Mouse (Mus musculus) liver, adult (tissue): ENCODE data around the gene Meis1.

Experiments
- GATA4 ChIP-seq: IDR thresholded peaks from 2 replicates; pipeline ENCODE4 v1.6.1; 2014; ENCODE audit warnings: mild to moderate bottlenecking, low read length; ENCODE audit not compliant: insufficient replicate concordance

The Meis1 gene

DNA sequence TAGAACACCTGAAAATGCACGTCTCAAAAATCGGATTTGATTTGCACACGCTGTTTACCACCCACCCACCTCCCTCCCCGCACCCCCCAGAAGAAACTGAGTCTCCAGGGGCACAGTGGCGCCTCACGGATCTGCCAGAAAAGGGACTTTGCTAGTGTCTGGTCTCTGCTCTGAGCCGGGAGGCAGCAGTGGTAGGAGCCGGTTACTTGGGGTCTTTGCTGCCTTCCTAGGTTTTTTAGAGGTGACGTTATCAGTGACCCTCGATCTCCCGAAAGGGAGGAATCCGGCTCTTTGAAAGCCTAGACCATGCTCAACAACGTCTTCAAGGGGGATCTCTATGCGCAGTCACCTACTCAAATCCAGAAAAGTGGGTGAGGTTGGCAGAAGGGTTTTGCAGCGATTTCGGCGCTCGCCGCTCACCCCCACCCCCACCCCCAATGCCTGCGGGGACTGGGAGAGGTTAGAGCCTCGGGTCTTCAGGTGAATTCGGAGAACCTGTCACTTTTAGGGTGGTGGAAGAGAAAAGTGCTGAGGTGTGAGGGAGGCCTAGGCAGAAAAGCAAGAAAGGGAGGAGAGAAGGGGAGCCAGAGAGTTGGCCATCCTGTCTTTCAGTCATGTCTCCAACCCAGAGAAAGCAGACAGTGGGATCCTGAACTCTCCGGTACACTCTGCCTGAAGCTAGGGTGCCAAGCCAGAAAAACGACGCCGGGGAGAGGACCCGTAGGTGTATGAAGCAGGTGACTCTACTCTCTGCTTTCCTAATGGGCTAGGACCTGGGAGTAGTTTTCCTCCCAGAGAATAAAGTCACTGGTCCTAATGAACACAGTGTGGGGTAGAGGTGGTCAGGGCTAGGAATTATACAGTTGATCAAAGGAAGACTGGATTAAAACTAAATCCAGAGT lies 143.5 kb downstream of the Meis1 start:
- no peak for TF ChIP-seq GATA4

DNA sequence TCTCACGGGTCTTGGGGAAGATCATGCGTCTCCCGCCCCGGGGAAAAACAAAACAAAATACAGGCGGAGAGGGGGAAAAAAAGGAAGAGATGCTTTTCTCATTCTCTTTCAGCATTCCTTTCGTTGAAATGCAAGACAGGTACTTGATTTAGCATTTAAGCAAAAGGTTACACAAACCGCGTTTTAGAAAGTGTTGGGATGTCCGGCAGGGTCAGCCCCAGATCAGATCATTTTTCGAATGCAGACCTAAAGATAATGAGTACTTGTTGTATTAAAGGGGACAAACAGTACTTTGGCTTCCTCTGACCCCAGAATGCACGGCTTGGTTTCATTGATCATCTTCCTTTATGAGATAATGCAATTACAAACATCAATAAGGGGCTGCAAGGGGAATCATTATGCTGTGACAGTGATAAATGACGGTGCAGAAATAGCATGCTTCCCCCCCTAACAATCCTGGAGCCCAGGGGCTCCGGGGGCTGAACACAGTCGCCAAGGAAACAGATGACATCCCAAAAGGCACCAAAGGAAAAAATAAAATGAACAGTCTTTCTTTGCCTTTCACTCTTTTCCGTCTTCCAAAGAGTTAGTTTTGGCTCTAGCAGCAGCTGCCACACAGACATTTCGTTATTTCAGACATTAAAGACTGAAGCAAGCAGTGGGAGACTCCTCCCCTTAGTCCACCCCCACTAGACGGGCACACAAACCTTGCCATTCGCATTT lies 144.3 kb downstream of the Meis1 start:
- no peak for TF ChIP-seq GATA4

DNA sequence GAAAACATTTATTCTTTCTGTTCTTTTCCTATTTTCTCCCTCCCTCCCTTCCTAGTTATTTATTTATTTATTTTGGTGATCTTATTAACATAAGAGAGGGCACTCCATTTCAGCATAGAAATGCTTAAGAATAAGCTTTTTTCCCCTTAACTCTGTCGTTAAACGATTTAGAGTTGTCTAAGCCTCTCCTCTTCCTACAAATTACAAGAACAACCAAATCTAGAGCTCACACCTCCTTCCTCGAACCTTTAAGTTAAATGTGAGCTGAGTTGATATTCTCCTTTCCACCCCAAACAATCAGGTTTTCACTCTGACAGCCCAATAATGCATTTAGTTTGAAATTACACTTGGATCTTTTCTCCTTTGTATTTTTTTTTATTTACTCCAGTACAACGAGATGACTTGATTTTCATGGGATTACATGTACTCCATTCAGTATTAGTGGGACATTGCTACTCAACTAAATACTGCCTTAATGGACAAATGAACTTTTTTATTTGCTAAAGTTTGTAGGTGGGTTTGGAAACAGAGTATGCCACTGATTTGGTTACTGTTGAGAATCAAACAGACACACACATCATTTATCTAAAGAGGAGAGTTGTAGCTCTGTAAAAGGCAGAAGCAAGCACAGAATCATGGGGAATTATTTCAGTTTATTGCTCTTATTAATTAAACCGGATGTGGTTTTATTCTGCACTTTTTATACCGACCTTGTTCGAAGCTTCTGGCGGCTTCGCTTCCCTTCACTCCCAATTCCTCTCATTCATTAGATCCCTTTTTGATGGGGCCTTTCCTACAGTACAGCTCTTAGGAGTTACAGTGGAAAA lies 145.1 kb downstream of the Meis1 start:
- TF ChIP-seq GATA4 = no peak

DNA sequence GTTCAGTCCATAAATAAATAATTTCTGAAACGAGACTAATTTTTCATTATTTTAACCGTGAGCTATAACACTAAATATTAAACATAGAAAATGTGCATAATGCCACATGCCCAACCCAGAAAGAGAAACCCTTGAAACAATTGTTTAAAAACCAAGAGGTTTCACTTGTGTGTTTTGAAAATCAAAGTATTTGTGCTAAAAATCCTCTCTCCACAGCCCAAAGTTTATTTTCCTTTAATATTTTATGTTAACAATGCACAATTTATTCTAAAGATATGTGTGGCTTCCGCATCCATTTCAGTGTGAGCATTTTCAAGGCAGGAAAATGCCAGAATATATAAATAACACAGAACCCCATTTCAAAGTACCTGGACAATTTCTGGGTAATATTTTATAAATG lies 146.0 kb downstream of the Meis1 start:
- no peak for TF ChIP-seq GATA4

DNA sequence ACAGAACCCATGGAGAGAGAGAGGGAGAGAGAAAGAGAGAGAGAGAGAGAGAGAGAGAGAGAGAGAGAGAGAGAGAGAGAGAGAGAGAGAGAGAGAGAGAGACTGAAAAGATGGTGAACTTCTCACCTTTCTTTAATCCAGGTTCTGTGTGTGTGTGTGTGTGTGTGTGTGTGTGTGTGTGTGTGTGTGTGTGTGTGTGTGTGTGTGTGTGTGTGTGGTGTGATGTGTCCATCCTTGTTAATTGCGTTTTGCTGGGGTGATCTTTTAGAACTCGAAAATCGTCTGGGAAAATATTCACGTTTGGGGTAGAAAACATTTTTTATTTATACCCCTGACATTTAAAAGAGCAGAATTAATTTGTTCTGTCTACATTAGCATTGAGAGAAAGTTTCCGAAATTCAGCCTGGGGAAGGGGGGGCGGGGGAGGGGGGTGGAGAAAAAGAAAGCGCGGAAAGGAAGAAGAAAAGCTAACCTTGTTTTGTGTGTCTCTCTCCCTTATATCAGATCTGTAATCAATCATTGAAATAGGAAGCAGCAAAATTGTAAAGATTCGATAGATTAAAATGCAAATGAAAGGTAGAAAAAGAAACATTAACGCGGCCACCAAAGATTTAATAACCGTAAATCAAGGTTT lies 146.6 kb downstream of the Meis1 start:
- no peak for TF ChIP-seq GATA4

DNA sequence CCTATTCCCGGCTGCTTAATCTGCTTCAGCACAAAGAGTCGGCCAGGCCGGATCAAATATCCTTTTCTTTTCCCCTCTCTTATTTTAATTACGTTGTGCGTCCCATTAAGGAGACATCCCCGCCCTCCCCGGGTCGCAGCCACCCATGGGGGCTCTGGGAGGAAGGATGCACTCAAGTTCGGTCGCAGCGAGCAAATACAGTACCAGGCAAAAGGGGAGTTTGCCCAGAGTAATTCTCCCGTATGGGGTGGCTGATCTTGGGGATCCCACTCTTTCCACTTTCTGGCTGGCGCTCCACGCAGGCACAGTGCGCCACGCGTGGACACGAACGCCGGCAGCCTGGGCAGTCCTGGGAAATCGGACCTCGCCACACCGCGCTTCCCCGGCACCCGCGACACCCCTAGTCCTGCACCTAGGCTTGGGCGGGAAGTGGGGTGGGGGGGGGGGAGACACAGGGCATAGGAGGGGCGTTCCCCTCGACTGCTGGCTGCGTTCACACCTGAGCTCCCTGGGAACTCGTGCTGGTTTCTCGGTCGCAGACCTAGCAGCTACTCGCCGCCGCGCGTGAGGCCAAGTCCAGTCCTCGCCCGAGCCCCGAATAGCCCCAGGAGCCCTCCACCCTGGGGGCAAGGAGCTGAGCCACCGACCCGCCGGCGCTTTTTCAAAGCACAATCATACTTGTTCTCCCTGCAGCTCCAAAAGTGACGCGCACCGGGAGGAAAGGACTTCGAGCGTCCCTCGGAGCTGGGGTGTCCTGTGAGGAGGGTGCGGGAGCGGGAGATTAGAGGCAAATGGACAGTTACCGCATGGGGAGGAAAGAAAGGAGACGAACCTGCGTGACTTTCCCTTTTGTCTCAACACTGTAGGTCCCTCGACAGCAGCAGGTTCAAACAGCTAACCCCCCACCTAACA lies 147.4 kb downstream of the Meis1 start:
- TF ChIP-seq GATA4 = no peak

DNA sequence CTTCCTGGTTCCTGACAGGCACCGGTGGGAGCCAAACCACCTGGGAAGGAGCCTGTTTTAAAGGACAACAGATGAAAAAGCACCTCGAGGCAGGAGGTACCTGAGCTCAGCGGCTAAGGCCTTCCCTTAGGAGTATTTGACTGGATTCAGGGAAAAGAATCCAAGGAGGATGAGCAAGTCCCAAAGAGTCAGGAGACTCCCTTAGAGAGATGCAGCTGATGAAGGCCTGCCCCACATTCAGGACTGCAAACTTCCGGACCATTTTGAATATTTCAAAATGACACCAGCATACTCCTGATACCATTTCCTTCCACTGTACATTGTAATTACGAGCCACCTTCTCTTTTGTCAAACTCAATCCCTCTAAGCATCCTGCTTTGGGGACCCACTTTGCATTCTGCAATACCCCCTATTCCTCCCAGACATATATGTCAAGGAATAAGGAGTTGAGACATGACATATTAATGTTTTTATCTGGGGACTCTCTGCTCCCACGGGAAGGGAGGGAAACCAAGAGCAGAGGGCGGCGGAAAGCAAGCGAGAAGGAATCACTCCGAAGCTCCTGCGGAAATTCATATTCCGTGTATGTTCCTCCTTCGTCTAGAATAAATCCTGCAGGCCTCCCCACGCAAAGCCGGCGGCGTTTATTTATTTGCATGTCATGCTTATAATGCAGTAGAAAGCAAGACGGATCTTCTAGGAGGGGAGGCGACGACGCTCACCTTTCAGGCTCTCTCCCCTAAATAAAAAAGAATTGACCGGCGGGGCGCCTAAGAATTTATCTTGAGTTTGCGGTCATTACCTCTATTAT lies 148.5 kb downstream of the Meis1 start:
- no peak for TF ChIP-seq GATA4

DNA sequence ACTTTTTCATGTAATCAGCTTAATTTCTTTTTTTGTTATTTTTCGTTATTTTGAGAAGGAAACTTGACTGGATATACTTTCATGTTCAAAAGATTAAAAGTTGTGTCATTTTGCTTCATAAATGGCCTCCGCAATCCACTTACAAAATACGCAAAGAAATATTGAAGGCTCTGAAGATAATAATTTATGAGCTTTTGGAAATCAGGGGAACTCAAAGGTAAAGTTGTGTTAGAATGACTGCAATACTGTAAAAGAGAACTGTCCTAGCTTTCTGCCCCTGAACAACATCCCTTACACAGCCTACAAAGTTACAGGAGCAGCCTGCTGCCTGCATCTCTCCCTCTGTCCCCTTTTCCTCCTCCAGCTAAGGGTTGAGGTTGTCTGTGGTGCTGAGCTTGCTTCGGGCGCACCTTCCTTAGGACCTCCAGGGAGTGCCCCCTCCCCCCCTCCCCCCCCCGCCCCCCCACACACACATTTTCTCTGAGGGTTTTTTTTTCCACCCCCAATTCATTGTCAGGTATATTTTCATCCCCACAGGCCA lies 149.3 kb downstream of the Meis1 start:
- TF ChIP-seq GATA4 = no peak

DNA sequence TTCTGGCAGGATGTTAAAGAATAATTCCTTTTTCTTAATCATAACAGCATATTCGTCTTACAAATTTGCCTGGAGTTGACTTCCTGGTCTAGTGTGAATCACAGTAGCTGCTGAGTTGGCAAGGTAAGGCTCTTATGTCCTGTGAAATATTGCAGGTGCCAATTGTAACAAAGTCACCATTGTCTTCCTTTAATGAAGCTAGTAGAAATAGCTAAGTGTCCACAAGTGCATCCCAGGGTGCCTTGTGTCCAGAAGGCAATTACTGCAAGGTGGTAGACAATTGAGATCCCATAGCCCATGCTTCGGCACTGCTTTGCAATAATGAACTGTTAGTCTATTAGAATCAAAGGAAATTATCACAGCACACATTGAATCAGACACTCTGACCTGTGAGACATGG lies 151.1 kb downstream of the Meis1 start:
- TF ChIP-seq GATA4 = no peak

DNA sequence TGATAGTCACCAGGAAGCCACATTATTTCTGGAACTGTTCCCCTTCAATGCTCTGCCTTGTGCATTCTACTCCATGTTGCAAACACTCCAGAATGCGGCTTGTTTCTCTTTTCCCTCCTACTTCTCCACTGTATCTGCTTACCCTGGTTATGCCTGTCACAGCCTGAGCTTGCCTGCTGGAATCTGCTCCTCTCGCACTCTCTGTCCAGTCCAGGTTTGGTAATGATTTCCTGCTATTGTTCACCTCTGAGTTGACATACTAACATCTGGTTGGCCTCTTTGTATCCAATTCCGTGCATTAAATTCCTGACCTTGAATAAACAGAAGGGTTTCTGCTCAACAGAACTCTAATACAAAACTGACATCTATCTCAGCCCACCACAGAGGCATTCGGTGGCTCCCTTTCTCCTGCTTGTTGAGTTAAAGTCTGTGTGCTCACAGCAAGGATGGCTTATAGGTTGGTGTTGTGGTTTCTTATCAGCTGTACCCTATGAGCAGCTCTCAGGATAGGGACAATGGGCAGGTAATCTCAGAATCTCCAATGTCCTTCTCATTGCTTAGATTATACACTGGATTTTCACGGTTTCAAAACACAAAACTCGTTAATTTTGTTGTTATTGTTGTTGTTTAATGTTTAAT lies 152.5 kb downstream of the Meis1 start:
- TF ChIP-seq GATA4 = no peak

DNA sequence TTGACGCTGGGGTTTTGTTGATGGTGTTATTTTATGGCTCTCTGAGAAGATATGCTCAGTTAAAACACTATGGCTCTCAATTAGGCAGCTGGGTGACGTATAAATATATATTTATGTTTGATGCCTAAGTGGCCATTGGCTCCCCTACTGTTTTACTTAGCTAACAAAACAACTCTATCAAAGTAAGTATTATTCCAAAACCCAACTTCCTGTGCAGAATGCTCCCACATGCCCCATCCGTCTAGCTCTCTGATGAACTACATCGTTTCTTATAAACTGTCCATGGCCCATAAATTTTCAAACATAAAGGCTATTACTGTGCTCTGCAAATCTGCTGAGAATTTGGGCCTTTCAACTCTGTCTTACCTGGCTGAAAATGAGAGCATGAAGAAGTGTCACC lies 168.0 kb downstream of the Meis1 start:
- TF ChIP-seq GATA4 = no peak

DNA sequence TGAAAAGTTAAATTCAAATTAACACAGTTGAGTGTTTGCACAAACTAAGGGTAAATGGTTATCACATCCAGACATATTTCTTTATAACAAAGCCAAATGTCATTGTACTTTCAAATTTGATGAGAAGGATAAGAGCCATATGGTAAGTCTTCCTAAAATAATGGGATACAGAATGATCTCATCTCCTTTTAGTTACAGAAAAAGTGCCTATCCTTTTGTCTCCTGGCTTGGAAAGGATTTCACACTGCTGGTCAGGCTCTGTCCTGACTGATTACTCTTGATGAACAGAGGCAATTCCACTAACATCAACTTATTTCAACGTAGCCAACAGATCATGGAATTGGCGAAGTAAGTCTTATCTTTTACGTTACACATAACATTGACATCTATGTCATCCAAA lies 171.1 kb downstream of the Meis1 start:
- no peak for TF ChIP-seq GATA4

DNA sequence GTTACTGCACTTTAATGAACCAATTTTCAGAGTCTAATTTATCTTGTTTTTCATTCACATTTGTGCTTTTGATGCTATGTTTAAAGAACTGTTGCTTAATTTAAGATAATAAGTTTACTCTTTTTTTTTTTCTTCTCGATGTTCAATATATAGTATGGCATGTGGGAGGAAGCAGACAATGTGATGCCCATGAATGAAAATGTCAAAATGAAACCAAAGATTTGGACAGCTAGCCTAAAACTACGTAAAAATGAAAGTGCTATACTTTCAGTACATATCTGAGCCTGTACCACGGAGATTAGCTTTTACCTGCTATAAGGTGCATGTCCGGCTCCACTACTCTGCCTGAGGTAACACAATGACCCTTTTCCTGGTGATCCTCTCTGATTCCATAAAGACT lies 172.3 kb downstream of the Meis1 start:
- TF ChIP-seq GATA4 = no peak

DNA sequence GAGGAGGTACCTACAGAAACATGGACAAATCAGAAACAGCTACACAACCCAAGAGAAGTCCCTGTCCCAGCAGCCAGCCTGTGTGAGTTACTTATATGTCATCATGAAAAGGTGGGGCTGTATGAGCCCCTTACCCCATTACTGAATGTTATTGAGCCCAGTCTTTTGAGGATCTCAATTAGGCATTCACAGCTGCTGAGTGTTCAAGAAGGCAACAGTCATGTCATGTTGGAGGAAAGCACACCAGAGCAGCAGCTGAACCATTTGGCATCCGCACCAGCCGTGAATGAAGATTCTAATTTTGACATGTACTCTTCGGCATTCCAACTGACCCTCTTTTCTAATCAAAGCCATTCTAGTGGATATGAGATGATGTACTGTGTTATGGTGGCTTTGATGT lies 172.9 kb downstream of the Meis1 start:
- no peak for TF ChIP-seq GATA4
